Mouse (Mus musculus) megakaryocyte-erythroid progenitor cell, adult 5-6 weeks (primary cell): Measurements from ENCODE around the gene Ppard. TPM values are rescaled to one million over a fixed set of nuclear protein-coding genes. Genes with fewer than 3 reads are reported as not detected.

Experiments
- ATAC-seq: replicated peaks from 2 replicates; pipeline ENCODE4 v1.8.0; 2016; ENCODE audit warnings: mild to moderate bottlenecking, inconsistent platforms; ENCODE audit not compliant: severe bottlenecking, poor library complexity, low FRiP score, low TSS enrichment
- total RNA-seq, 2 experiments: library from RNA; stranded (forward) in 1 of 2; stranded (reverse) in 1 of 2; fragments of 200-1000, 215-1000 nt in 1 of 2; fragments of >200 nt in 1 of 2; fragmentation: Nextera tagmentation in 1 of 2; gene quantifications; 2 replicates each; pipeline ENCODE4 v1.2.3; 2014 to 2017

Ppard gene
- total RNA-seq, 2 experiments from 2014 or later, result 2.0 to 7.6 TPM

DNA sequence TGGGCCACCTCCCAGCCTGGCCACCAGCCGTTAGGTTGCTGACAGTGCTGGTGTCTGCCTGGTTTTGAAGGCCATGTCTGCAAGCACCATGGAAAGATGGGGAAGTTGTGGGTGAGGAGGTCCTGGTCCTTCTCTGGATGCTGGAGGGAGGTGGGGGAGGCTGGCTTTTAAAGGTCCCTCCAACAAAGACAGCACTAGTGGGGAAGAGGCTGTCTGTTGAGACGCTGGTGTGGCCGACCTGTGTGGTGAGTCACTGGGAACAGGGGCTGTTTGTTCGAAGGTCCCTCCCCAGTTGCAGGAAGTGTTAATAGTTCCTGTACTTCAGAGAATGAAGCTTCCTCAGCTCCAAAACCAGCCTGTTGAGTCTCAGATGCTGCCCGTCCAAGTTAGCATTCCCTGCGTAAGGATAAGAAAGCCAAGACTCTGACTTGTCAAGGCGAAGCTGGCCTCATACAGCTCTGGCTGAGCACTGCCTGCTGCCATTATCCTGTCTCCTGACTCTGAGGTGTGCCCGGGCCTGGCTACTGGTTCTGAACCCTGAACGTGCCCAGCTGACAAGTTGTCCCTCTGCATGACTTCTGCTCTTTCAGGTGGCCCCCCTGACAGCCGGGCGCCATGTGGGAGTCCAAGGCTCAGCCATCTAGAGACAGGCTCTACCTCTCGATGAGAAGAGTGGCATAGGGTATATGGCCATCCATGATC lies 19.2 kb downstream of the Ppard start:
- no peak for ATAC-seq

DNA sequence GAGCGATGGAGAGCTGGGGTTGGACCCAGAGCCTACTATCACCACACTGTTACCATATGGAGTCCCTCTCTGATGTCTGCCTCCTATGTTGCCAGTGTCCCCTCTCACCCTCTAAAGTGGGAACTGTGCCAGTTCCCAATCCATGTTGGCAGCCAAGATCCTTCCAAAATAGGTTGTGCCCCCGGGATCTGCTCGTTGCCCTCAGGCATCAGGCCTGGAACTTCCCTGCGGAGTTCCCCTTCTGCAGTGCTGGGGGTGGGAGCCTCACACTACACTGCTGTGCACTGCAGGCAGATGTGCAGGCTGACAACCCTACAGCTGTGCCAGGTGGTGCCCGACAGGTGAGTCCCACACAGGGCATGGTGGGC lies 19.8 kb downstream of the Ppard start:
- ATAC-seq, result no peak

DNA sequence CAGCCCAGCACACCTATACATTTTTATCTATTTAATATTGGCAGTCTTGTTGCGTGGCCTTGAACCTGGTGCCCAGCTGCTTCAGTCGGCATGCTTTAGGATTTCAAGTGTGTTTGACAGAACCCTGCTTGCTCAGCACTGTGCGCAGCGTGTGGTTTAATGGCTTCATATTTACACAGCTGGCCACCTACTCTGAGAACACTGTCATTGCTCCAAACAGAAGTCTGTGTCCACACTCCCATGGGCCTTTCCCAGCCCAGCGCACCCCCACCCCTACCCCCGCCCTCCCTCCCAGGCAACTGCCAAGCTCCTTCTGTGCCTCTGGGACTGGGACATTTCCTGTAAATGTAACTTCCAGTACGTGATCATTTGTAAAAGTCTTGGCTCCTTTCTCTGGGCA lies 20.7 kb downstream of the Ppard start:
- no peak for ATAC-seq

DNA sequence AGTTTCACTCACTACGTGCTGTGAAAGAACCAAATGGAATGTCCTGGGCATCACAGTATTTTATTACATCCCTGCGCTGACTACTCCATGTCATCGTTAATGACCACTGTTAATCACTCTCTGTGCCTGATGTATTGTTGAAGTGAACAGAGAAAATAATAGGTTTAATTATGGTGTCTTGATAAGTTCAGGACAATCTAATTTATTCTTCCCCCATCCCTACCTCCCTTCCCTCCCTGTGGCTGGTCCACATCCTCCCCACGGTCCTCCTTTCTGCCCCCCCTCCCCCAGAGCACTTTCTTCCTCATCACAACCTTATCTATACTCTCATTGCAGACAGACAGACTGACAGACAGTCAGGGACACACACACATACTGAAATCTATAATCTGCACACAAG lies 22.3 kb downstream of the Ppard start:
- no peak for ATAC-seq

DNA sequence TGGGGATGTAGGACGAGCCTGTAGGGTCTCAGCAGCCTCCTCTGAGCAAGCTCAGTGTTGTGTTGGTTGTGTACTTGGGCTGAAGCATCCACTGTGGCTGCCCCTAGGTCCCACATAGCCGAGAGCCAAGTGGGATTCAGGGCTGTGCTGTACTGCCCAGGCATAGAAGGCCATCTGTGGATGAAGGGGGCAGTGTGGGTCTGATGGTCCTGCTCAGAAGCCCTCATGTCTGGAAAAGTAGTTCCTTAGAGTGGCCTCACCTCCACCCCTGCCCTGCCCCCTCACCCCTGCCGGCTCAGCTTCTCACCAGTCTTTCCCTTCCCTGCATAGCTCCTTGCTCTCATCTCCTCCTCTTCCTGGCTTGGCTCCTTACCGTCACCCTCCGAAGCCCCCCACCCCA lies 23.2 kb downstream of the Ppard start:
- ATAC-seq, result no peak

DNA sequence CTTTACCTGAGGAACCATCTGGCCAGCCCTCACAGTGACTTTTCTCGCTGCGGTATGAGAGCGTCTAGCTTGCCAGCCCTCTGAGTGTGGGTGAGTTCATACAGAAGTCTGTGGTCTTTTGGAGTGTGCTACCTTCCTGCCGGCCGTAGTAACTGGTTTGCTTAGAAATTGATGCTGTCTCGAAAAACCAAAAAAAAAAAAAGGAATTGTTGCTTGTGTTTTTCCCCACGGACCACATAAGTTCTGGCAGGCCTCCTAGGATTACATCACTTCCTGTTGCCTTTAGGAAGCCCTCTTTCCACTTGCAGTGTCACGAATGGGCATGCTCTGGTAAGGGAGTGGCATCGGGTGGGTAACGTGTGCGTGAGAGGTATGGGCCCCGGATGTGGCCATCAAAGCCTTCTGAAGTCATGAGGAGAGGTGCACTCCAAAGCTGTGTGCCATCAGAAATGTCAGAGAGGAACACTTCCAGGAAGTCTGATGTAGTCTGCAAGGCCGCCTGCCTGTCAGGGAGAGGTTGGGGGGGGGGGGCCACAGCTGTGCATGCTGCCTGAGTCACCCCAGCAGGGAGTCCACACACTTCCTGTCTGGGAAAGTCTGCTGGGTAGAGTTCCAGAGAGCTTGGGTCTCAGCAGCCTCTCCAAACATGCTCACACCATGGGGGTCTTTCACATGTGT lies 24.3 kb downstream of the Ppard start:
- ATAC-seq, result peak; percentile 64

DNA sequence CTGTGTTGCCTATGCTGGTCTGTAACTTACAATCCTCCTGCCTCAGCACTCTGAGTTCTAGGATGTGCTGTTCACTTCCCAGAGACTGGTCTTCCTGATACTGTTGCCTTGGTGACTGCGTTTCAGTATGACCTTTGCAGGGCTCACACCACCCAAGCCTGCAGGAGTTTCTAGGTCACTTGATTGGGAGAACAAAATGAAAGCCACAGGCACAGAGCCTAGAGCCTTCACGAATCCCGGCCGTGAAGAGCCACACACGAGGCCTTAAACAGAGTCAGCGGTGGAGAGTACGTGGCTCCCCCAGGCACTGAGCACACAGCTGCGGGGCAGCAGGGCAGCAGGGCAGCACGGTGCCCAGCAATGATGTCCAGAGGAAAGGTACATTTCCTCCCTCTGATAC lies 25.8 kb downstream of the Ppard start:
- ATAC-seq, result no peak

DNA sequence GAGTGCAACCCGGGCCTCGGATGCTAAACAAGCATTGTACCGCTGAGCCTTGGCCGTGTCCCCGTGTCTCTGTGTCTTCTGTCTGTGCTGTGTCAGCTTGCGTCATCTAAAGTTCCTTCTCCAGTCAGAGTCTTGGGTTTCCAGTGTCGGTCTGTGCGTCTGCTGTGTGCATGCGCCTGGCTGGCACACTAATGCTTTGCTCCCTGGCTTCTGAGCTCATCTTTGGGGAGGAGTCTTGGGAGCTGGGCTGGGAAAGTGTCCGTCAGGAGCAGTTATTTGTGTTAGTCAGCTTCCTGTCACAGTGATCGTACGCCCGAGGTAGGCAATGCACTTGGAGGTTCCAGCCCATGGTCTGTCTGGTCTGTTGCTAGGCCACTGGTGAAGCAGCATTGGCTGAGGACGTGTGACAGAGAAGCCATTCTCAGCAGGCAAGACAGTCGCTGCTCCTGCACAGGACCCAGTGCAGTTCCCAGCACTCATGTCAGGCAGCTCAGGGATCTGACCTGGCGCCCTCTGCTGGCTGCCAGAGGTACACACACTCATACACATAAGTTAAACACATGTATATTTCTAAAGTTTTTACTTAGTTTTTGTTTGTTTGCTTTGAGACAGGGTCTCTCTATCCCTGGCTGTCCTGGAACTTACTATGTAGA lies 27.5 kb downstream of the Ppard start:
- no peak for ATAC-seq

DNA sequence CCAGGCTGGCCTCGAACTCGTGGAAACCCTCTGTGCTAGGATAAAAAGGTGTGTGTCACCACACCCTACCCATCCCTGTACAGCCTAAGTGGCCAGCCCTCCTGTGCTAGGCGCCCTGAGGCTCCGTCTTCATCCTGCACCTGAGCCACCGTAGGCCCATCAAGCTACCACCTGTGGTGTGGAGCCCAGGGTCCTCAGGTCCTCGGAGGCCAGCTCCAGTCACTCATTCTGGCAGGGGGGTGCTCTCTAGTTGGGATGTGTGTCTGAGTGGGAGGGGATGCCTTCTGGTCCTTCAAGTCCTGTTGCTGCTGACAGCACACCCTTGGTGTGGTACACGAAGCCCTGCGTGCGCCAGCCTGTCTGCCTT lies 28.0 kb downstream of the Ppard start:
- no peak for ATAC-seq

DNA sequence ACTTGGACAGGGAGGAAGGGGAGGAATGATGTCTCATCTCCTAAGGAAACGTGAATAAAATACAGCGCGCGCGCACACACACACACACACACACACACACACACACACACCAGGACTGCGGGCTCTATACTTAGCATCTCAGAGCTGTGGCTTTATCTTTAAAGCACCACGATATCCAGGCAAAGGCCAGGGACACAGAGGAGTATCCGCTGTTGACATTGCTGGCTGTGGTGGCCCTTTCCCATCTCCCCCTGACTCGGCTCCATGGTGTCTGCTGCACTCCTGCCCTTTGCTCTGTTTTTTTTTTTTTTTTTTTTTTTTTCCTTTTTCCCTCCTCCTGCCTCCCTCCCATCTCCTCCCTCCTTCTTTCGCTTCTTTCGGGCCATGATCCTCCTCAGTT lies 29.3 kb downstream of the Ppard start:
- ATAC-seq, result no peak

DNA sequence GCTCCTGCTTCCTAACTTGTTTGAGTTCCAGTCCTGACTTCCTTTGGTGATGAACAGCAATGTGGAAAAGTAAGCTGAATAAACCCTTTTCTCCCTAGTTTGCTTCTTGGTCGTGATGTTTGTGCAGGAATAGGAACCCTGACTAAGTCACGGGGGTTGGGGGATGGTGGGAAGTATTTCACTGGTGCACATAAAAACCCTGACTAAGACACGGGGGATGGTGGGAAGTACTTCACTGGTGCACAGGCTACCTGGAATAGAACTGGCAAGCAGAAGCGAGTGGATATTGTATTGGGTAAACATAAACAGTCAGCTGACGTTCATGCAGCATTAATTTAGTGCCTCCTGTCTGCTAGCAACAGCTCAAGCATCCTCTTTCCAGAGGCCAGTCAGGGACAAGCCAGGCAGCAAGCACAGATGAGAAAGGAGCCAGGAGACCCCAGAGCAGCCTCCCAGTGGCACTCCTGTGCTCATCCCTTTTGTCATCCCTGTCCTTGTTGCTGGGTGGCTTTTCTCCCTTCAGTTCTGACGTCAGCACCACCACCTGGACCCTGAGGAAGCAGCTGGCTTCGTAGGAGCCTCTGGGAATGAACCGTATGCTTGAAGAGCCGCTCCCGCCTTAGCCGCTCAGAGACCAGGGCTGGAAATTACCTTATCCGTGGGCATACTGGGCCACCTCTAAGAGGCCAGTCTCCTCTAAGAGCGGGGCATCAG lies 30.8 kb downstream of the Ppard start:
- ATAC-seq, result no peak

DNA sequence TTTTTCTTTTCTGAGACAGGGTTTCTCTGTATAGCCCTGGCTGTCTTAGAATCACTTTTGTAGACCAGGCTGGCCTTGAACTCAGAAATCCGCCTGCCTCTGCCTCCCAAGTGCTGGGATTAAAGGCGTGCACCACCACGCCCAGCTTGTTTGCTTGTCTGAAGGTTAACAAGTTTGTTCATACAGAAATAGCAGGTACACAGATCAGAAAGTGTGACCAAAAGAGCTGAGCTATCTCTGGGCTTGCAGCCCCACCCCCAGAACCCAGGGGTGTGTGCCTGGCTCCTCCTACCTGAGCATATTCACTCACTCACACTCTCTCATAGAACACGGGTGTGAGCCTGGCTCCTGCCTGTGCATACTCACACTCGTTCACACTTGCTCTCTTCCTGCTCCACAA lies 34.8 kb downstream of the Ppard start:
- no peak for ATAC-seq

DNA sequence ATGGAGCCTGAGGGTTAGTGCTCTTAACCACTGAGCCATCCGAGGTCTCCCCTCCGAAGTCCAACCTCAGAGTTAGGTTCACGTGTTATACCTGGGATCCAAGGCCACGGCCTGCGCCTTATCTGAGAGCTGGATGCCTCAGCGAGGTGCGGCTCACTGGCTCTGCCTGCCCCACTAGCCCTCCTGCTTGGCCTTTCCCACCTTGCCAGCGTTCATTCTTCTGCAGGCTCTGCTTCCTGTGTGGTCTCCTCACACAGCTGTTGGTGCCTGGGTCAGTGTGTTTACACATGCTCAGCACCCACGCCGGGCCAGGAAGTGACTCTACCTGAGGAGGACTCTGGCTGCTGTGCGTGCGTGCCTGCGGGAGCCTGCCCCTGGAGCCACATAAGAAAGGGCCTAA lies 37.7 kb downstream of the Ppard start:
- no peak for ATAC-seq

DNA sequence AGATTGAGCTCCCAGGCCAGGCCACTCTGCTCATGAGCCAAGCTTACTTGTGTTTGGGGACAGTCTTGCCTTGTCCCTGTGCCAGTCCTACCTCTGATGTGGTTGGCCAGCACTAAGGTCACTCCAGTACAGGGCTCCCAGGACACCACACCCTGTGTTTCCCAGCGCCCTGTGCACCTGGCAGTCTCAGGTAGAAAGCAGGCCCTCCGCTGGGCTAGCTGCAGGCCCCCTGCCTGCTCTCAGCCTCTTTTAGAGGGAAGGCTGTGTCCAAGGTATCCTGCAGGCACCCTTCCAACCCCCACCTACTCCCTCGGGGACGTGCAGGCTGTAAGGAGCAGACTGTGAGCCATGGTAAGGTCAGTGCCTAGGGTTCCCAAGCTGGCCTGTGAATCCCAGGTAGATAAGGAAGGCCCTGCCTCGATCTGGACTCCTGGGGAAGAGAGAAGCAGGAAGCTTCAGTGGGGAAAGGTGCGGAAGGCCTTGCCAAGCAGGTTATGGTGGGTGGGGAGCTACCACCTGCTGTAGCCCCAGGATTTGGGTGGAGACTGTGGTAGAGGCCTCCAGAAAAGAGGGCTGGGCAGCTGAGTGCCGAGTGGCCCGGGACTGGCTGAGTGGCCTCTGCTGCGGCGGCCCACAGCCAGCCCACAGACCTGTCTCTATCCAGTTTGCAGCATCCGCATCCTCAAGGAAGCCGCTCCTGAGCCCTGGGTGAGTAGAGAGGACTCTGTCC lies 39.2 kb downstream of the Ppard start:
- ATAC-seq, result no peak

DNA sequence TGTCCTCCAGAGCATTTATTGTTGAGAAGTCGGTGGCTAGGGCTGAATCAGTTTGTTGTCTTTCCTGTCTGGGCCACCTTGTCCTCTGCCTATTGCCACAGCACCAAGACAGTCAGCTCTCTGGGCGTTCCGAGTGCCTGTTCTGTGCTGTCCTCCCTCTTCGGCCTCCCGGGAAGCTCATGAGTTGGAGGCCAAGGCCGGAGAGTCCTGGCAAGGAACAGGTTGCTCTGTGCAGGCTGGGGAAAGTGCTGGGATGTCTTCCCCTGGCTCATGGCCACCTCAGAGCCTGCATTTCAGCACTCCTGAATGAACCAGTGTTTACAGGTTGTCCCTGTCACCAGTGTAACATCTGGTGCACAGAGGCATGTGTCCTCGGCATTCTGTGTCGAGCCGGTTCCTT lies 39.8 kb downstream of the Ppard start:
- no peak for ATAC-seq

DNA sequence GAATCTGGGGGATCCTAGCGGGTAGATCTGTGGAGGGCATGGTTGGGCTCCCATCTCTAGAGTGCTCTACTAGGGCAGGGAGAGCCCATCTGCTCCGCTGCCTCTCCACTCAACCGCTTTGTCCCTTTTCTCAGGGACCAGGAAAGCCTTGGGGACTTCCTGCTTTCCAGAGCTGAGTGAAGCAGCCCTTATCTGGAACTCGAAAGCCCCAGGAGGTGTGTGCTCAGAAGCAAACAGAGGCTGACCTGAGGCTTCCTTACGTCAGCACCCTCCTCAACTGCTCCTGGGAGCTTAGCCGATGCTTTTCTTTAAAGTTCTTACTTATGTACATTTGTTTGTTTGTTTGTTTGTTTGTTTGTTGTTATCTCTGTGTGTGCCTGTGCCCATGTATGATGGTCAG lies 40.3 kb downstream of the Ppard start:
- ATAC-seq, result no peak

DNA sequence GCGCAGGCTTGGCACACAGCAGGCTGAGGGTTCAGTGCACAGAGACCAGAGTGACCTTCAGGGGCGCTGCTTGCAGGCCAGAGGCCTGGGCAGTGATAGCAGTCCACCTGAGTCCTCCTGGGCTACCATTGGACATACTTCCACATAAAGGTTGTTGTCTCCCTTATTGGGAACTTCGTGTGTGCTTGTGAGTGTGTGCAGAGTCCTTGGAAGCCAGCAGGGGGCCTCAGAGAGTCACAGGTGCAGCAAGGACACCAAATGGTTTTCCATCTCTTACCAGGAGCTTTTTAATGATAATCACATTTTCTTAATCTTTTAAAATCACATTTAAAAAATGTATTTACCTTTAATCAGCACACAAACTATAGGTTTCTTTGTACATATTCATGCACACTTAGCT lies 42.2 kb downstream of the Ppard start:
- ATAC-seq, result no peak

DNA sequence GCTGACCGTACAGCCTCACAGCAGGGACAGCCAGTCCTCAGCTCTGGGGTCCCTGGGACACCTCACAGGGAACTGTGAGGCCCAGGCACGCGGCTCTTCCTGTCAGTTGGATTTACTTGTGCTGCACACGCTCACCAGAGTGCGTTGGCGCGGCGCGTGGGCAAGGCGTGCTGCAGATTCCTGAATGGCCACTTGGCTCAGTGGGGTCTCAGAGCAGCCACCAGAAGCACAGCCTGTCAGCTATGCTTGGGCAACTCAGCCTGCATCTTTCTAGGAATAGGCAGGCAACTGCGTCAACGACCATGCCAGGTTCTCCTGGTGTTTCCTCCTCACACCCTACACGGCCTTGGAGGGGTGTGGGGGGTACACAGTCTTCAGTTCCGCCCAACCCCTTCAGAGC lies 44.7 kb downstream of the Ppard start:
- ATAC-seq, result no peak

DNA sequence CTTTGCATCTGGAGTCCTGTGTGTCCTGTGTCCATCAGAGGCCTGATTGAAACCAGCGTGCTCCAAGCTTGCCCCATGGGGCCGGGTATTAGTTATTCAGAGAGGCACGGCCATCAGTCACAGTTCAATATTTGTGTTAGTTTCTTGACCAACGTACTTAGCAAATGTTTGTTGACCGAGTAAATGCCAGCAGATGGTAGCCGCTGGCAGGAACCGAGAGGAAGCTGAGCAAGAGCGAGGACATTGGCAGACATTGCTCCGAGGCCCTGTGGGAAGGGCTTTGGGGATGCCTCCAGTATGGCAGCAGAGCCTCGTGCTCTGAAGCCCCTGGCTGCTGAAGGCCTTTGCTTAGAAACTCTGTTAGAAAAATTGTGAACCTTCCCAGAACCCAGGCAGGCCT lies 45.2 kb downstream of the Ppard start:
- ATAC-seq, result no peak

DNA sequence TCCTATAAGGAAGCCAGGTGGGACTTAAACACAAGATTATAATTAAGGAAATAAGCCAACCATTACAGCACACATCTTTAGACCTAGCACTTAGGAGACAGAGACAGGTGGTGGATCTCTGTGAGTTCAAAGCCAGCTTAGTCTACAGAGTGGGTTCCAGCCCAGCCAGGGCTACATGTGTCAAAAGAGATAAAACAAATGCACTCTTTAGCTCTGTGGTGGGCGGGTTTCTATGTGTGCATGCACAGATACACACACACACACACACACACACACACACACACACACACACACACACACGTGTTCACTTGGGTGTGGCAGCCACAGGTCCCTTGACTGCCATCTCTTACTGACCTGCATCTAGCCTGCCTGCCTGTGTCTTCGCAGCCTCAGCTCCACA lies 45.7 kb downstream of the Ppard start:
- ATAC-seq, result peak; percentile 73
